Mouse (Mus musculus) forebrain, embryonic 15.5 days (tissue): ENCODE results near the gene Prrg2. TPM values are rescaled to one million over a fixed set of nuclear protein-coding genes. Genes with fewer than 3 reads are reported as not detected.

ENCODE experiments used
- ATAC-seq: fragments of 200-750 bp; cut with Nextera tagmentation; replicated peaks from 2 replicates; pipeline ENCODE4 v1.8.0; 2017; ENCODE audit warnings: mild to moderate bottlenecking, moderate TSS enrichment, moderate library complexity
- H3K27ac ChIP-seq: fragments of 300-500 bp; sonication (generic); replicated peaks from 2 replicates; pipeline ENCODE4 v1.5.1; 2015; ENCODE audit warnings: mild to moderate bottlenecking, inconsistent platforms
- H3K27me3 ChIP-seq: fragments of 300-500 bp; sonication (generic); 2 replicates; pipeline ENCODE4 v1.6.1; 2015; ENCODE audit warnings: inconsistent platforms
- H3K36me3 ChIP-seq: fragments of 300-500 bp; sonication (generic); 2 replicates; pipeline ENCODE4 v1.6.1; 2015; ENCODE audit warnings: mild to moderate bottlenecking, inconsistent platforms
- H3K4me1 ChIP-seq: fragments of 300-500 bp; sonication (generic); 2 replicates; pipeline ENCODE4 v1.6.1; 2015; ENCODE audit warnings: inconsistent platforms
- H3K4me2 ChIP-seq: fragments of 300-500 bp; sonication (generic); replicated peaks from 2 replicates; pipeline ENCODE4 v1.6.1; 2015; ENCODE audit warnings: mild to moderate bottlenecking, inconsistent platforms
- H3K4me3 ChIP-seq: fragments of 300-500 bp; sonication (generic); 2 replicates; pipeline ENCODE4 v1.5.1; 2015; ENCODE audit warnings: mild to moderate bottlenecking, inconsistent platforms
- H3K9ac ChIP-seq: fragments of 300-500 bp; sonication (generic); replicated peaks from 2 replicates; pipeline ENCODE4 v1.6.1; 2015; ENCODE audit warnings: mild to moderate bottlenecking, inconsistent platforms
- H3K9me3 ChIP-seq: fragments of 300-500 bp; sonication (generic); 2 replicates; pipeline ENCODE4 v1.6.1; 2016; ENCODE audit warnings: inconsistent platforms
- WGBS: fragments of 180-500 bp; shearing (Covaris S2); methylation state at CpG from one replicate; pipeline ENCODE4 v1.1.7; 2015; ENCODE audit warnings: mixed read lengths; 5-methylcytosine and 5-hydroxymethylcytosine counted together
- polyA plus RNA-seq: library from polyadenylated mRNA; unstranded; fragments of >200 nt; fragmentation: Nextera tagmentation; extraction: Ambion mirVana; gene quantifications from 2 replicates; pipeline ENCODE4 v1.2.1, GENCODE M21; 2015

Prrg2 gene
- polyA plus RNA-seq, 1 experiment from 2014 or later: 12.6 TPM

DNA sequence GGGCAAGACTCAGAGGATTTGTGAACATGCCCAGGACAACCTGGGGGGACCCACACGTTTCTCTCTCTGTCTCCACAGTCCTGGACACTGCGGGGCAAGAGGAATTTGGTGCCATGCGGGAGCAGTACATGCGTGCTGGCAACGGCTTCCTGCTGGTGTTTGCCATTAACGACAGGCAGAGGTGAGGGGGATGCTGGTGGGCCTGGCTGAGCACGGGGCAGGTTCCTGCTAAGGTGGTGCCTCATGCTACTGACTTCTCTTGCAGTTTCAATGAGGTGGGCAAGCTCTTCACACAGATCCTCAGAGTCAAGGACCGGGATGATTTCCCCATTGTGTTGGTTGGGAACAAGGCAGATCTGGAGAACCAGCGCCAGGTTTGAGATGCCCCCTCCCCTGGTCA, 42.3 kb downstream of the Prrg2 start:
- peaks cover 4% of the 10 kb centered on the region for H3K27me3 ChIP-seq
- H3K4me1 ChIP-seq: peaks cover 18% of the 10 kb centered on the region
- H3K36me3 ChIP-seq: no peaks in the 10 kb centered on the region
- H3K9ac ChIP-seq: no peak overlapping the region
- H3K9me3 ChIP-seq: no peaks in the 10 kb centered on the region
- no peak overlapping the region for H3K4me3 ChIP-seq
- no peak overlapping the region for H3K27ac ChIP-seq
- no peak for ATAC-seq
- H3K4me2 ChIP-seq: no peak overlapping the region
- WGBS: 80% methylated on average over 9 of the region's 9 CpGs

DNA sequence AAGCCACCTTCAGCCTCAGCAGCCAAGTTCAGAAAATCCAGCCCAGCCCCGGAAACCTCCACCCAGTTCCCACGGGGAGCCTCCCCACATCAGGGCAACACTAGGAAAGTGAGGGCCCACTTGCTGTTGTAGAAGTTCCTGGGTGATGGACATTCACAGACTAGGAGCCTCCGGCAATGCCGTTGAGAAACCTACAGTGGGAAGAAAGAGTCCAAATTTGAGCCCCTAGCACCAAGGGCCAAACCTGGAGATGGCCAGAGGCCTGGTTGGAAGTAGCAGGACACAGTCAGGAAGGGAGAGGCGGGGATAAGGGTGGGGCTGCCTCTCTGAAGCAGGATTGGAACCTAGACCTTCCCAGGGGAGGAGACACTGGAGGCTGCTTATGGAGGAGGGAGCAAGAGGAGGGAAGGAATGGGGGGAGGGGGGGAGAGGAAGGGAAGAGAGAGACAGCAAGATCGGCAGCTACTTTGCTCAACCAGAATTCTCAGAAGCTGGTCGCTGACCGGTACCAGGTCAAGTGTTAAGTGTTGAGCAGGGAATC, 43.4 kb downstream of the Prrg2 start:
- WGBS: 48% methylated on average over 8 of the region's 8 CpGs
- Histone ChIP-seq H3K4me3 (no peak overlapping the region), H3K4me1 (peaks cover 30% of the 10 kb centered on the region), H3K27ac (no peak overlapping the region), H3K27me3 (peaks cover 4% of the 10 kb centered on the region), H3K36me3 (no peaks in the 10 kb centered on the region), H3K9ac (no peak overlapping the region), H3K9me3 (no peaks in the 10 kb centered on the region), H3K4me2 (no peak overlapping the region)
- ATAC-seq: no peak

DNA sequence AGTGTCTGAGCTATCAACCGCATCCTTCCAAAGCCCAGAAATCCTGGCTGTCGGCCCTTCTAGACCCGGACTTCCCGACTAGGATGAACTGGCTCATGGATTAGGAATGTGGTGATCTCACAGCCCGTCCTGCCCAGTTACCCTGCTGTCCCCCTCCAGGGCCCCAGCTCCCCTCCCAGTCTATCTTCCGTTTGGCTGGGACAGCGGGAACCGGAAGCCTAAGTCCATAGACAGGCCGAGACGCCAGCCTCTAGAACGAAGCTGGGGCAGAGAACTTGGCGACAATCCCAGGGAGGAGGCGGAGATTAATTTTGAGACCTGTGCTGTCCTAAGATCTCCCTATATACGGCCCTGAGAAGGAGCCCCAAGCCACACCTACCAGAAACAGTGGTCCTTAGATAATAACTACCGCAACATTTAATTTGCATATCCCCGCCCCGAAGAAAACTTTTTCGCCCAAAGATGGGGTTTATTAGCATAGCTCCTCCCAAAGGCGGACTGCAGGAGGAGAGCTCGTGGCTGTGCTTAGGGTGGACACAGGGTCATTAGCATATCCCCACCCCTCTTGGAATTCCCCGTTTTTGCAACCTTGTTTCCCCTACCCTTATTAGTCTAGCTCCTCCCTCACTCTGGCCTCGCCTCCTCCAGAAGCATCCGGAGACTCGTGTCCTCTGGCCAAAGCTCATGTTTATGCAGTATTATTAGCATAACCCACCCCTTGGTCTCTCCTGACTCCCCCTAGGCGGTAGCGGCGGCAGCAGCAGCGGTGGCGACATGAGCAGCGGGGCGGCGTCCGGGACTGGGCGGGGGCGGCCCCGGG, 45.0 kb downstream of the Prrg2 start, which contains the start of gene Rras:
Rras (plus strand) TSS at position 720 of the 820 bp plus-strand sequence.
- Histone ChIP-seq H3K4me2 (peak within 1 kb of the TSS; percentile 86), H3K4me1 (peaks cover 37% of the 10 kb centered on the region), H3K27ac (peak within 1 kb of the TSS; percentile 81), H3K9ac (peak within 1 kb of the TSS; percentile 48), H3K36me3 (peaks cover 8% of the 10 kb centered on the region), H3K27me3 (peaks cover 4% of the 10 kb centered on the region), H3K9me3 (no peaks in the 10 kb centered on the region), H3K4me3 (peak within 1 kb of the TSS; percentile 84)
- ATAC-seq: peak; percentile 71
- WGBS: under 1% methylated on average over 36 of the region's 36 CpGs

DNA sequence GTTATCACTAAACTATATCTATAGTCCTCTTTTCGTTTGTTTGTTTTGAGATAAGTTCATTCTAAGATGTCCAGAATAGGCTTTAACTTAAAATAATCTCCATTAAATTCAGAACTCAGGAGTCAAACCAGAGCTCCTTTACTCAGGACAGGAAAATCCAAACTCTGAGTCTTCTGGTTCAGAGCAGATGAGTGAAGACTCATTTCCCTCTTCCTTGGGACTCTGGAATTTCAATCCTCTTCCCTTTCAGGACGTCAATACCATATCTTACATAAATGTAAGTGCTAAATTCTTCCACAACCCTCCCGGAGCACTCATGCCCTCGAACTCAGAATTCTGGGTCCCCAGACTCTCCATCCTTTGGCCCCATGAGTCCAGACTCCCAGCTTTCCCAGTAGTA, 45.7 kb downstream of the Prrg2 start:
- WGBS: 4% methylated on average over 4 of the region's 4 CpGs
- Histone ChIP-seq H3K27me3 (peaks cover 4% of the 10 kb centered on the region), H3K4me1 (peaks cover 37% of the 10 kb centered on the region), H3K9me3 (no peaks in the 10 kb centered on the region), H3K4me2 (peak overlapping the region; percentile 86), H3K9ac (peak overlapping the region; percentile 48), H3K4me3 (peak overlapping the region; percentile 84), H3K27ac (peak overlapping the region; percentile 81), H3K36me3 (peaks cover 15% of the 10 kb centered on the region)
- no peak for ATAC-seq

DNA sequence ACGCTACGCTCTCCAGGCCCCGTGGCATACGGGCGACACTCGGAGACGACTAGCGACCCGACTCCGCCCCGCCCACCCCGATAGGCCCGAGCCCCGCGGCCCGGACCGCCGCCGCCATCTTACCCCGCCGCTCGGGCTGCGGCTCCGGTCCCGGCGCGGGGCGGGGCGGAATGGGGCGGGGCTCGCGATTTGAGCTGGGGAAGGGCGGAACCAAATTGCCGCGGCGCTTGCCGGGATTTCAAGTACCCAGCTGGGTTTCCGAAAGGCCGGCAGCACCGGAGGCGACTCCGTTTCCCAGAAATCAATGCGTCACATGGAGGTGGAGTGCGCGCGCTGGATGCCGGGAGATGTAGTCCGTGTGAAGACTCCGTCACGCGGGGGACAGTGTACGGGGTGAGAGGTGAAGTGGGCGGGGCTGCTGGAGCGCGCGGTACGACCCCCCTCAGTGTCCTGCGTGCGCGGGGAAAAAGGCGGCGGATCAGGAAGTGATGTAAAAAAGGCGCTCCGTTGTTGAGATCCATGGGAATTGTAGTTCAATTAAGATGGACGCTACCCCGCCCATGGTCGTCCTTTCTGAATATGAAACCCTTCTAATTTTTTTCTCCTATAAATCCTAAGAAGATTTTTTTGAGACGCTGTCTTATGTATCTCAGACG, 46.4 kb downstream of the Prrg2 start, which contains the start of gene Scaf1:
Scaf1 (minus strand) TSS at position 407 of the 656 bp plus-strand sequence.
- Histone ChIP-seq H3K27me3 (peaks cover 4% of the 10 kb centered on the region), H3K4me1 (peaks cover 37% of the 10 kb centered on the region), H3K4me3 (peak within 1 kb of the TSS; percentile 84), H3K9me3 (no peaks in the 10 kb centered on the region), H3K4me2 (peak within 1 kb of the TSS; percentile 86), H3K36me3 (peaks cover 22% of the 10 kb centered on the region), H3K9ac (peak within 1 kb of the TSS; percentile 93), H3K27ac (peak within 1 kb of the TSS; percentile 81)
- ATAC-seq: peak; percentile 95
- under 1% methylated on average over 69 of the region's 69 CpGs for WGBS

DNA sequence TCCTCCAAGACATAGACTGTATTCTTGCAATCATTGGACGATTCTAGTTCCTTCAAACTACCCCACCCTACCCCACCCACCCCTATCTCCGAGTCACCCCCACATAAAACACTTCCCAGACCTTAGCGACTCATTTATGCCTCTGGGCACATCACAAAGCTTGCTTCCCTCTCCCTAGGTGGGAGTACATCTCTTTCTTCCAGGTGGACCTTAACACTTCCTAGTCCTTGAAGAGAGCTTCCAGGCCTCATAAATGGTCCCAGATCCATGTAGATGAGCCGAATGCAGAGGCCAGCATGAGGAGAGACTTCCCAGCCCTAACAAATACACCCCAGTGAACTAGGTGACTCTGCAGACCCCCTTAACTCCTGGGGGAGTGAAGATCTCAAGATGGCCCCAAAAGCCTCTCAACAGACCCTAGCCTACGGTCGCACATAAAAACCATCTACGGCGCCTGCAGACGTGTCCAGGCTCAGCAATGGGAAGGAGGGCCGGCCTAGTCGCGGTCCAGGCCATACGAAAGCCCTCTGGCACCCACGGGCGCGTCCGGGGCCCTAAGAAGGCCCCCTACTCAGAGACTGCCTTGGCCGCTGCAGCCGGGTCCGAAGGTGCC, 47.0 kb downstream of the Prrg2 start:
- ATAC-seq: no peak
- peak overlapping the region; percentile 69 for H3K27ac ChIP-seq
- H3K9ac ChIP-seq: peak overlapping the region; percentile 93
- WGBS: 2% methylated on average over 20 of the region's 20 CpGs
- H3K4me2 ChIP-seq: peak overlapping the region; percentile 86
- peak overlapping the region; percentile 84 for H3K4me3 ChIP-seq
- peaks cover 37% of the 10 kb centered on the region for H3K4me1 ChIP-seq
- peaks cover 26% of the 10 kb centered on the region for H3K36me3 ChIP-seq
- no peaks in the 10 kb centered on the region for H3K9me3 ChIP-seq
- peaks cover 4% of the 10 kb centered on the region for H3K27me3 ChIP-seq

DNA sequence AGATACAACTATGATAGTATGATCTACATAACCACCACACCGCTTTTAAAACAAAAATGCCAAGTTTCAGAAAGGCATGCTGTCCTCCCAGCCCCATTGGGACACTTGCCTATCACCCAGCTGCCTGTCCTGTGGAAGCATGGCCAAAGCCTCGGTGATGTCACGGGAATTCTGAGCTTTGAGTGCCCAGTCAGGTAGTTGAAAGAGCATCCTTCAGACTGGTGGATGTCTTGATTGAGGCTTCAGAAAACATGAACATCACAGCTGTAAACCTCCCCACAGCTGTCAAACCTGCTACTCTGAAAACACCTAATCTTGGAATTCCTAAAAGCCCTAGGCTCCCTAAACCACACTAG, 48.4 kb downstream of the Prrg2 start:
- no peak for ATAC-seq
- H3K4me1 ChIP-seq: peaks cover 37% of the 10 kb centered on the region
- no peaks in the 10 kb centered on the region for H3K9me3 ChIP-seq
- WGBS: 94% methylated on average over 3 of the region's 3 CpGs
- H3K27me3 ChIP-seq: peaks cover 2% of the 10 kb centered on the region
- no peak overlapping the region for H3K4me2 ChIP-seq
- H3K27ac ChIP-seq: no peak overlapping the region
- peaks cover 40% of the 10 kb centered on the region for H3K36me3 ChIP-seq
- no peak overlapping the region for H3K9ac ChIP-seq
- no peak overlapping the region for H3K4me3 ChIP-seq

DNA sequence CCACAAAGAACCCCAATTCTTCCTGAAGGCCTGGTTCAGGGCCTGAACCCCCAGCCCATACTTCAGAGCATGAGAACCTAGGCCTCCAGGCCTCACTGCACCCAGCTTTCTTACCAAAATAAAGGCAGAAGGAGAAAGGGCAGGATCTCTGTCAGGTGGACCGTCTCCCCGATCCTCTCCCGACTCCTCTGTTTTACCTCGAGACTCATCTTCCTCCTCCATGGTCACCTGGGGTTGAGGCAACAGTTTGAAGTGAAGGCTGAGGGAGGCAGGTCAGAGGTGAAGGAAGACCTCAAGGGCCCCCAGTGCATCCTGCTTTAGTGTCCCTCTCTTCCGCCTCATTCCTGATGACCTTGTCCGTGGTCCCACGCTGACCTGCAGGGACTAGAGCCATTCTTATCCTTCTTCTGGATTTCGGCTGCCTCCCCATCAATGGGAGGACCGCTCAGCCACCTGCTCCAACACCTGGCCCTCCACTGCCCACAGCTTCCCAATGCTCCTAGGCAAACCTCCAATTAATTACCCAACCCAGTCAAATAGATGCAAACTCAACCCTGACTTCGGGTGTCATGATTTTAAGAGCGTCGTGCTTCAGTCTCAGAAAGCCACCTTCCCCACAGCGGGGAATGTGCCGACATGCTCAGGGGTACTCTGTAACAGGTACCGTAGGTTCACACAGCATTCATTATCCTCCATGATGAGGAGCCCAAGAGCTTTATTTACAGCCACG, 48.9 kb downstream of the Prrg2 start:
- peaks cover 45% of the 10 kb centered on the region for H3K36me3 ChIP-seq
- no peak overlapping the region for H3K4me2 ChIP-seq
- no peak for ATAC-seq

DNA sequence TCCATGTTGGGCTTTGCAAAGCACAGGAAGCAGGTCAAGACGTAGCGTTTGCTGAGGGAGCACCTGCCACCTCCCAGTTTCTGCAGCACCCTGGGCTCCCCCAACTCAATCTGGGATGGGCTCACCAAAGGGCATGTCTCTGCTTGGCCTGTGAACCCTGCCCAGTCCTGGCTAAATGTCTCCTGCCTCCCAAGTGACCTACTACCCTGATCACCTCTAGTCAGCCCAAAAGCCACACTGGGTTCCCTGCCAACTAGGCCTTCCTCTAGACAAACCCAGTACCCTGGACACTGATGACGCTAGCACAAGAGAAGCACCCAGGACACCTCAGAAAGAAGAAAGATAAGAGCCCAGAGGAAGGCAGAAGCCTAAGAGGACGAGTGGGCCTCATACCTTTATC, 49.7 kb downstream of the Prrg2 start:
- H3K36me3 ChIP-seq: peaks cover 52% of the 10 kb centered on the region
- no peaks in the 10 kb centered on the region for H3K9me3 ChIP-seq
- H3K4me2 ChIP-seq: no peak overlapping the region
- H3K4me3 ChIP-seq: no peak overlapping the region
- peaks cover 34% of the 10 kb centered on the region for H3K4me1 ChIP-seq
- H3K27ac ChIP-seq: no peak overlapping the region
- no peak overlapping the region for H3K9ac ChIP-seq
- no peak for ATAC-seq
- no peaks in the 10 kb centered on the region for H3K27me3 ChIP-seq
- WGBS: 88% methylated on average over 4 of the region's 4 CpGs

More for the DNA sequence above, 48.9 kb downstream of the Prrg2 start:
- Histone ChIP-seq H3K27me3 (no peaks in the 10 kb centered on the region), H3K4me1 (peaks cover 37% of the 10 kb centered on the region), H3K9me3 (no peaks in the 10 kb centered on the region), H3K27ac (no peak overlapping the region), H3K9ac (no peak overlapping the region), H3K4me3 (no peak overlapping the region)
- WGBS: 95% methylated on average over 16 of the region's 16 CpGs

DNA sequence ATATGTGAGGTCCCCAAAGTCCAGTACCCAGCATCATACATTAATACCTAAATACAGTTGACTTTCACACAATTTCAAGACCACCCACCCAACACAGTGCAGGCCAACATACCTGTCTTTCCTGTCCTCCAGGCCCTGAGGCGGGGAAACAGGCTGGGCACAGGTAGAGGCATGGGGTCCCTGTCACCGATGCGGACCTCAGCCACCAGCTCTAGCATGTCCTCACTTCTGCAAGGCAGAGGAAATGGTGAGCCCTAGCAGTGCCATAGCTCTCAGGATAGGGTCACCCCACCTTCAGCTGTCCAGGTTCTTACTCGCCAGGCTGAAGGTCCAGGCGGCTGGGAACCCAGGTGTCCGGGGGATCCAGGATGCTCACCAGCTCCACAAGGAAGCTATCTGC, 50.5 kb downstream of the Prrg2 start:
- no peak for ATAC-seq
- peaks cover 60% of the 10 kb centered on the region for H3K36me3 ChIP-seq
- no peaks in the 10 kb centered on the region for H3K9me3 ChIP-seq
- peaks cover 26% of the 10 kb centered on the region for H3K4me1 ChIP-seq
- H3K4me2 ChIP-seq: no peak overlapping the region
- WGBS: 96% methylated on average over 6 of the region's 6 CpGs
- H3K27me3 ChIP-seq: no peaks in the 10 kb centered on the region
- H3K27ac ChIP-seq: no peak overlapping the region
- no peak overlapping the region for H3K9ac ChIP-seq
- H3K4me3 ChIP-seq: no peak overlapping the region

DNA sequence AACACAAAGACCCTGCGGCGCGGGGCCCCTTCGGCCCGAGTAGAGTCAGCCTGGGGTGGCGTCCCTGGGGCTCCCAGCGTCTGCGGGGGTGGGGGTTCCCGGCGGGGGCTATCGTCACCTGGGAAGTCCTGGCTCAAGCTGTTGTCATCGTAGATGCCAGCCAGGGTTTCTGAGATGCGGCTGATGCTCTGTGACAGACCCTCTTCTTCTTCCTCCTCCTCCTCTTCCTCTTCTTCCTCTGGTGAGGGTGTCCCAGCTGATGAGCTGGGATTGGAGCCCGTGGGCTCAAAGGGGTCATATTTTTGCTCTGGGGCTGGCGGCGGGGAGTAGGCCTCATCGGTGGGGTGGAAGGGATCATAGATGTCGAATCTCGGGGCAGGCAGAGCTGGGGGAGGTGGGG, 54.1 kb downstream of the Prrg2 start:
- H3K4me1 ChIP-seq: 0 out of 2 replicates have a peak, but pooled peaks cover 4% of the 10 kb centered on the region
- 94% methylated on average over 19 of the region's 19 CpGs for WGBS

More for the DNA sequence above, 54.1 kb downstream of the Prrg2 start:
- no peak overlapping the region for H3K9ac ChIP-seq
- no peak for ATAC-seq
- H3K9me3 ChIP-seq: no peaks in the 10 kb centered on the region
- no peak overlapping the region for H3K4me2 ChIP-seq
- H3K27ac ChIP-seq: no peak overlapping the region
- peaks cover 92% of the 10 kb centered on the region for H3K36me3 ChIP-seq
- no peak overlapping the region for H3K4me3 ChIP-seq
- no peaks in the 10 kb centered on the region for H3K27me3 ChIP-seq
